8 mouse cellular contexts compared by ENCODE assay signal in the genomic region with DNA sequence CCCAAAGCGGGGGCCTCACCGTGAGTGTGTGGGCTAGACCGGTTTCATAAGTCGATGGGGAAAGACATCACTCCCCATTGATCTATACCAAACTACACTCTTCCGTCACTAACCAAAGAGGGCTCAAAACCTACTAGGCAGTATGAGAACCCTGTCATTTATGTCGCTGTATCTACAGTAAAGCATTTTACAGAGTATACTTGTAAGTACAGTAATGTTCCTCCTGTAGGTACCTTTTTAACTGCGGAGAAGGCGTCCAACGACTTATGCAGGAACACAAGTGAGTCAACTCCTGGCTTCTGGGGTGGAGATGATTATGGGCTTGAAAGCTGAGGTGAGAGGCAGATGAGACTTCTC. TPM values are rescaled to one million over a fixed set of nuclear protein-coding genes. Genes with fewer than 3 reads are reported as not detected.
A peak's percentile ranks its signal among the peaks of the same experiment; 100 is the strongest.
DNase-seq lines count a peak whose midpoint lies in the region; ATAC-seq and TF ChIP-seq lines count a peak whose summit lies in the region.

No protein-coding gene starts in this region.

- WGBS in thymus, adult 2 months: 17% methylated on average over 9 of the region's 9 CpGs
- 8% methylated on average over 9 of the region's 9 CpGs for WGBS in limb, embryonic 15.5 days
- 8% methylated on average over 9 of the region's 9 CpGs for WGBS in stomach, postnatal 0 days

- H3K4me2 ChIP-seq in limb, embryonic 15.5 days: peak overlapping the region; percentile 75
- peak overlapping the region; percentile 79 for H3K4me2 ChIP-seq in stomach, postnatal 0 days (replicated peaks; ENCODE audit: low read depth)

- TF ChIP-seq POLR2A in thymus, adult 2 months (IDR thresholded peaks at IDR 0.05; ENCODE audit: control insufficient read depth, extremely low read depth, insufficient read depth, low read length, poor library complexity): no peak

- H3K9me3 ChIP-seq in erythroblast, embryonic 14.5 days (ENCODE audit: control insufficient read depth, low read length): no peaks in the 10 kb centered on the region
- no peaks in the 10 kb centered on the region for H3K9me3 ChIP-seq in limb, embryonic 15.5 days
- no peaks in the 10 kb centered on the region for H3K9me3 ChIP-seq in stomach, postnatal 0 days (ENCODE audit: control insufficient read depth, low read length)

- H3K27ac ChIP-seq in thymus, adult 2 months (ENCODE audit: control insufficient read depth, insufficient read depth, low read length): no peak overlapping the region
- H3K27ac ChIP-seq in limb, embryonic 15.5 days: no peak overlapping the region
- no peak overlapping the region for H3K27ac ChIP-seq in stomach, postnatal 0 days (replicated peaks)

- no peak for ATAC-seq in erythroblast, adult 5-6 weeks (replicated peaks; ENCODE audit: low FRiP score, poor library complexity, severe bottlenecking)
- no peak for ATAC-seq in limb, embryonic 15.5 days (ENCODE audit: insufficient number of reproducible peaks, low FRiP score, low TSS enrichment, low read depth)
- ATAC-seq in stomach, postnatal 0 days (ENCODE audit: low FRiP score, low TSS enrichment): no peak

- peak overlapping the region; percentile 73 for H3K9ac ChIP-seq in limb, embryonic 15.5 days
- peak overlapping the region; percentile 72 for H3K9ac ChIP-seq in stomach, postnatal 0 days (ENCODE audit: low read length)

- TF ChIP-seq CTCF in thymus, adult 2 months (IDR thresholded peaks at IDR 0.05; ENCODE audit: borderline replicate concordance, control insufficient read depth, extremely low read depth, insufficient read depth, low read length, poor library complexity): no peak
- TF ChIP-seq CTCF in stomach, postnatal 0 days (IDR thresholded peaks at IDR 0.05; ENCODE audit: low read depth): no peak

- no peak for TF ChIP-seq EP300 in stomach, postnatal 0 days (optimal IDR thresholded peaks at IDR 0.05)

- H3K4me1 ChIP-seq in erythroblast, embryonic 14.5 days (ENCODE audit: control insufficient read depth): peaks cover 24% of the 10 kb centered on the region
- peaks cover 6% of the 10 kb centered on the region for H3K4me1 ChIP-seq in thymus, adult 2 months (replicated peaks; ENCODE audit: control insufficient read depth, insufficient read depth, low read length)
- H3K4me1 ChIP-seq in limb, embryonic 15.5 days: peaks cover 10% of the 10 kb centered on the region
- no peaks in the 10 kb centered on the region for H3K4me1 ChIP-seq in stomach, postnatal 0 days (replicated peaks; ENCODE audit: control insufficient read depth, insufficient read depth)

- peaks cover 17% of the 10 kb centered on the region for H3K27me3 ChIP-seq in erythroblast, embryonic 14.5 days (ENCODE audit: control insufficient read depth)
- H3K27me3 ChIP-seq in thymus, adult 2 months (ENCODE audit: control insufficient read depth, insufficient read depth, low read length): no peaks in the 10 kb centered on the region
- 0 out of 2 replicates have a peak, but pooled peaks cover 3% of the 10 kb centered on the region for H3K27me3 ChIP-seq in limb, embryonic 15.5 days
- no peaks in the 10 kb centered on the region for H3K27me3 ChIP-seq in stomach, postnatal 0 days (ENCODE audit: control insufficient read depth, insufficient read depth, low read length)

- intact Hi-C loops in left cerebral cortex, postnatal 25 days (cut with DNase I): no loop called here

- peak overlapping the region; percentile 87 for H3K4me3 ChIP-seq in erythroblast, embryonic 14.5 days (replicated peaks)
- H3K4me3 ChIP-seq in thymus, adult 2 months (ENCODE audit: control insufficient read depth, insufficient read depth, low read length): peak overlapping the region; percentile 74
- peak overlapping the region; percentile 96 for H3K4me3 ChIP-seq in limb, embryonic 15.5 days
- H3K4me3 ChIP-seq in stomach, postnatal 0 days (ENCODE audit: low read depth, low read length): peak overlapping the region; percentile 93

- DNase-seq in thymus, adult 2 months: no peak
- DNase-seq in thymus, postnatal 10 days (ENCODE audit: low spot score in 2 of 2): no peak
- DNase-seq in stomach, postnatal 0 days (ENCODE audit: low spot score): no peak
- no peak for DNase-seq in left cerebral cortex, postnatal 25 days (ENCODE audit: low spot score in 2 of 2)
- DNase-seq in adrenal gland, postnatal 4 days (ENCODE audit: low spot score in 2 of 2): no peak

- peaks cover 39% of the 10 kb centered on the region for H3K36me3 ChIP-seq in erythroblast, embryonic 14.5 days (ENCODE audit: control insufficient read depth)
- peaks cover 7% of the 10 kb centered on the region; the same call in 1 of the 2 replicates for H3K36me3 ChIP-seq in thymus, adult 2 months (ENCODE audit: control insufficient read depth, insufficient read depth, low read length)
- peaks cover 30% of the 10 kb centered on the region for H3K36me3 ChIP-seq in limb, embryonic 15.5 days
- H3K36me3 ChIP-seq in stomach, postnatal 0 days (ENCODE audit: control insufficient read depth, insufficient read depth, low read length): peaks cover 10% of the 10 kb centered on the region; the same call in 1 of the 2 replicates

RNA-seq across cellular contexts. Expression of a gene that starts 0.6 kb away (rescaled TPM):
- polyA plus RNA-seq in erythroblast, embryonic 14.5 days (2012): 2.1 and 2.2 TPM in 2 replicates
- 4.6 and 5.4 TPM in 2 replicates for total RNA-seq in erythroblast, adult 5-6 weeks (2015; ENCODE audit: low replicate concordance)
- total RNA-seq in erythroblast, adult 5-6 weeks (2017; ENCODE audit: low replicate concordance): 3.6 and 5.6 TPM in 2 replicates
- 21.9 and 25.0 TPM in 2 replicates for polyA plus RNA-seq in thymus, adult 2 months (2012; rRNA removed)
- 23.7 and 23.9 TPM in 2 replicates for polyA plus RNA-seq in limb, embryonic 15.5 days (2015; fragmentation: Nextera tagmentation; extraction: Ambion mirVana)
- polyA plus RNA-seq in stomach, postnatal 0 days (2015; fragmentation: Nextera tagmentation; extraction: Ambion mirVana): 14.0 and 15.4 TPM in 2 replicates
- 10 to 100 TPM; 27.3 to 28.0 TPM for total RNA-seq in left cerebral cortex, postnatal 25 days (2021)
- 10 to 100 TPM; 28.3 to 28.6 TPM for total RNA-seq in adrenal gland, postnatal 4 days (2021)
